Mouse (Mus musculus) thymus, postnatal 25 days (tissue): ENCODE data around the gene Apbb2.

Experiments used
- DNase-seq: peaks from one replicate; pipeline ENCODE4 v3.0.0; 2022

Apbb2 gene

GRCm38 (mm10) chr5:66618597-66618996 lies at the start of gene Apbb2:
TSS of gene Apbb2 (minus strand) at chr5:66618784.
- peak; percentile 94 for DNase-seq

GRCm38 (mm10) chr5:66654220-66654619 lies 35.6 kb upstream of the Apbb2 start:
- DNase-seq, result no peak

DNA sequence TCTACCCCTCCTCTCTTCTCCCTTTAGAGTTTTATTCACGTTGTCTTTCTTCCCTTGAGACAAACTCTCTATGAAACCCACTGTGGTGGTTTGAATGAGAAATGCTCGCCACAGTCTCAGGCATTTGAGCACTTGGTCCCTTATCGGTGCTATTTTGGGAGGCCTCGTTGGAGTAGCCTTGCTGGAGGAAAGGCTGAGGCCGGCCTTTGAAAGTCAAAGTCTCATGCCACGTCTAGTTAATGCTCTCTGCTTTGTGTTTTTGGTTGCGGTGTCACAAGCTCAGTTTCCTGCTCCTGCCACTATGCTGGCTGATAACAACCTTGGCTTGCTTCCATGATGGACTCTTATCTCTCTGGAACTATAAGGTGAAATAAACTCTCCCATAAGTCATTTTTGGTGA lies 28.9 kb upstream of the Apbb2 start:
- no peak for DNase-seq

- no peak for DNase-seq
Observed at GRCm38 (mm10) chr5:66643260-66643659, 24.7 kb upstream of the Apbb2 start.

DNA sequence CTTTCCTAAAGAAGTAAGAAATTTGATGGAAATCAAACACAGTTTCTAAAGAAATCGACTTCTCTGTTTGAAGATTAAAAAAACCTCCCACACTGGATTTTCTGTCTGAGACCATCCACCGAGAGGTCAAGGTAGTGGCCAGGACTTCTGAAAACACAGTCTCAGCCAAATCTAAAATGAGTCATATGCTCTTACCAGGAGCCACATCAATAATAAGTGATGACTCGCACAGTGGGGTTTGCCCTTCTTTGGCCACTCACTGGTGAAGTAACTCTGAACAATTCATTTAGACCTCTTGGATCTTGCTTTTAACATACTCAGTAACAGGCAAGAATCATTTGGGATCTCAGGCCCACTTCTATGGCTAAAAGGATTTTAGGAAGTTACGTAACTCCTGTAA lies 23.6 kb upstream of the Apbb2 start:
- no peak for DNase-seq

DNA sequence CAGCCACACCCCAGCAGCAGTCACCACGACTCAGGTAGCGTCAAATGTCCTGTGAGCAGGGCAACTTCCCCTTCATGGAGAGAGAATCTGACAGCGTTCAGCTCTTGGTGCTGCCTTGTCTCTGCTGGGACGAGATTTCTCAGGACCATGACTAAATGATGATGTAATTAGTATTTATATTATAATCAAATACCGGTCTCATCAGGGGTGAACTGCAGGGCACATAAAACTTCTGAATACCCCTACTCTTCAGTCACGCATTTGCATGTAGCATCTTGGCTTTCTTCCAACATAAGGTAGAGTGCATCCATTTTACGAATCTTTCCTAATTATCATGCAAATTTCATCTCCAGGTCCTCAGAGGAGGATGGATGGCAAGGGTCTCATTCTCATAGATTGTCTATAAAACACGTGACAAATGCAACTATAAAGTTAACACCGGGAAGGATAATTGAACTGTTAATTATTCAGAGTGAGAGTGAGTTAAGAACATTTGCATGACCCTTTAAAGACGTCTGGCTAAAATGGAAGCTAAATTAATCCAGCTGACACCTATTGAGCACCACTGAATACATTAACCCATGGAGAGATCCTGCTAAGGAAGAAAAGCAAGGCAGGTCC lies 17.0 kb upstream of the Apbb2 start:
- no peak for DNase-seq

DNA sequence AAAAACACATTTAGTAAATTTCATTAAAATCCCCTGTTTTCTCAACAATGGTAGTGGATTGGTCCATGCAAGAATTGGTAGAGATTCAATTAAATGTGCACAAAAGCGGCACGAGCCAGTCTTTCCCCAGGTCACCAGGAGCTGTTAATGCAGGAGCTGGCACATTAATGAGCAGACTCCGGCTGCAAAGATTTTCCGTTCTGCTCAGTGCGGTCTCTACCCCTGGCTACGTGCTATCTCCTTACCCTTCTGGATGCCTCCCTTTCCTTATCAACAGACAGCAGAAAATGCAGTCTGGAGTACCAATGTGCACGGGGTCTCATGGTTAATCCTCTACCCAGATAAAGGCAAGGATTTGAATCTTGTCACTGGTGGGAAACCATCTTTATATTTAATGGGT lies 9.2 kb upstream of the Apbb2 start:
- DNase-seq, result no peak

DNA sequence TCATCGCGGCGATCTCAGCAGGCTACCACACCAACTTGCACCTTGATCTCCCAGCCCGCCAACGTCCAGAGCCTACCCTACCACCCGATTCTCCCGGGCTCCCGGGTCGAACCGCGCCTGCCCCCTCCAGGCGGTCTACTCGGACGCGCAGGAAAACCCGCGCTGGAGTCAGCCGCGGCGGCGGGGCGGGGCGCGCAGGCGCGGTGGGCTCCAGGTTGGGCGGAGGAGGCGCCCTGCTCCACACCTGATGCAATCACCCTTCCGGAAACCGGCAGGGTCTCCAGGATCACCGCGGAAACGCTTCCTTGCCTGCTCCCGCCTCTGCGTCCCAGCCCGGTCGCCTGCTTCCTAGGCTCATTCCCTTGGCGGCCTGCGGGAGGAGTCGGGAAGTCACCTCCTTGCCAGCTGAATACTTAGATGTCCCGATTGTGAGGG lies 1.6 kb upstream of the Apbb2 start:
- DNase-seq, result peak; percentile 80

DNA sequence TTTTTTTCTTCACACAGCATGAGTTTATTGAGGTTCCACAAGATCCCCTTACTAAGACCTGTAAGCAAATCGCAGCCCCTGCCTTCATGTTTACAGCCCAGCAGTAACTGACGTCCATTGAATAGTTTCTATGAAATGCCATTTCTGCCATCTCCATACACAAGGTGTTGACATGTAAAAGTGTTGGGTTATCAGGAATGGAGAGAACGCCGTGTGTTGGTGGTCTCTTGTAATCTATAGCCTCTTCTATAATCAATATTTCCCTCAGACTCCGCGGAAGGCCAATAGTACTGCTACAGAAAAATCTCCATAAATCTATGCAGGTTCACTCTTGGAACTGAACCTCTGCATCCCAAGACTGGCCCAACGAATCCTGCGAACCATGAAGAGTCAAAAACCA lies 1.1 kb upstream of the Apbb2 start:
- DNase-seq, result no peak

GRCm38 (mm10) chr5:66619195-66619594 lies 611 bp upstream of the Apbb2 start:
- no peak for DNase-seq

GRCm38 (mm10) chr5:66617921-66618460 lies 593 bp downstream of the Apbb2 start:
- no peak for DNase-seq

- no peak for DNase-seq
Observed at GRCm38 (mm10) chr5:66614940-66615339, 3.6 kb downstream of the Apbb2 start.

DNA sequence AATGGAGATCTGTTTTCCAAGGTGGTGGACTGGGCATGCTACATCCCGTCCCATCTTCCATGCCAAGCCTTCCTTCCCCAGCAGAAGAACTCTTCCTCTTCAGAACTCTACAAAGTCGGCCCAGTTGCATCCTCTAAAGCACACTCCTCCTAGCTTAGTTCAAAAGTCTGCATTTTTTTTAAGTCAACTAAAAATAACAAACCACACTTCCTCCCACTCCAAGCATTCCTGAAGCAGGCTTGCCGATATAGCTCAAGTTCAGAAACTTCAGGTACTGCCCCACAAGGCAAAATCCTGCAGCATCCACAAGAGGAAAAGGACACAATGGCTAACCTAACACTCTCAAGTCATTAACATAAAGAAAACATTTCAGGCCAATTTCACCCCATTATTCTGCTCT lies 4.9 kb downstream of the Apbb2 start:
- DNase-seq, result no peak

- DNase-seq, result no peak
Observed at GRCm38 (mm10) chr5:66612964-66613363, 5.6 kb downstream of the Apbb2 start.

DNA sequence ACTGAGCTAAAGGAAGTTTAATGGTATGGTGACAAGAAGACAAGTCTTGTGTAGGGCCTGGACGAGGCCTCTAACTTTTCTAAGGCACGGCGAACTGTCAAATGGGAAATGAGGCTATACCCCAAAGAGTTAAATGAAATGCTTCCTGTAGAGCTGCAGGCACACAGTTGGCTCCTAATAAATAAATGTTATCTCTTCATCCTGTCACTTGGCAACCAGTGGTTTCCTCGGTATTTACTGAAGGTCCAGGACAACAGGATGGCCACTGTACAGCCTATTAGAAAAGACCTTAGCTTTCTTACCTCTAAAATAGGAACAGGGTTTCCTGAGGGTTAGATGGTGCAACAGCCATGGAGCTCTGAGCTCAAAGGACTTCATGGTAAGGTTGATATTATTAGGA lies 6.7 kb downstream of the Apbb2 start:
- DNase-seq, result no peak

GRCm38 (mm10) chr5:66611361-66611760 lies 7.2 kb downstream of the Apbb2 start:
- no peak for DNase-seq

- DNase-seq, result no peak
Observed at GRCm38 (mm10) chr5:66610270-66610669, 8.3 kb downstream of the Apbb2 start.

DNA sequence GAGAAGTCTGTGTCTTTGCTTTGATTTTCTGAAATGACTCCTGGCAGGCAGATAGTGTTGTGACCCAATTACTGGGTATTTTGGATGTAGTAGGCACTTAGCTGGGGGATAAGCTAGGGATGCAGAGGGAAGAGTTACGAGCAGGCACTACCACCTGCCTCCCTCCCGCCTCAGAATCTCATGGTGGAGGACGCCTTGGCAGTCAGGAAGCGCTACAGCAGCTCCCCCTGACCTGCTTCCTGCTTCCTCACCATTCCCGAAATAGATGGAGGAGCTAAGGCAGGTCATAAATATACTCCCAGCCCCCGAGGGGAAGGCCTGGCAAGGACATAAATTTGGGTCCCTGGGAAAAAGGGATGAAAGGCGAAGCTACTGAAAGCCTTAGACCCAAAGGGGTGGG lies 9.3 kb downstream of the Apbb2 start:
- no peak for DNase-seq

DNA sequence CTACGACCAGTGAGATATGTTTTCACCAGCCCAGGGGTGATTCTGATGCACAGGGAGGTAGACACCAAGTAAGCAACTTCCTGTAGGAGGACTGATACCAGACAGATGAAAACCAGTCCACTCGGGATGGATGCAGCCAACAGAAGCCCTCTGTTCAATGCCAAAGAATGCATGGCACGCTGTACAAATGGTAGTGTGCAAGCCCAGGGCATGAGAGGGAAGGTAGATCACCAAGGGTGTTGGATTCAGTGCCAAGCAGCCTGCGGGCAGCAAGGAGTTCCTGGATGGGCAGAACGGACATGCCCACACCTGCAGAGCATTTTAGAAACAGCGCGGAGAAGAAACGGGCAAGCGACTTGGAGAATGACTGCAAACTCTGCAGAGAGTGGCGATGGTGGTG lies 10.8 kb downstream of the Apbb2 start:
- no peak for DNase-seq

DNA sequence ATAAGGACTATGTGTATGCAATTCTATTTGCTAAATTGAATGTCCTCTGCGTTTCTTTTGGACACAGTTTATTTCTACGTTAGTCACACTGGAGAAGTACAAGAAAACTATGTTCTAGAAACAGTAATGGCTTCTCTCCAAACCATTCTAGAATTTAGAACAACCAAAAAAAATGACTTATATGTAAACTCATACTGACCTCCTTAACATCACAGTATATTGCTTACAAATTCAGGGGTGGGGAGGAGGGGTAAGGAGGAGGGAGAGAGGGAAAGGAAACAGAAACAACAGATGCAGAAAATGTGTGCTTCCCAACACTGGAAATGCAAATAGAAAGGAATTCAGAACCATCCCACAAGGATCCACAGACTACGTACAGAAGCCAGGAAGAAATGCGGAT lies 11.4 kb downstream of the Apbb2 start:
- DNase-seq, result no peak

GRCm38 (mm10) chr5:66605636-66606035 lies 12.9 kb downstream of the Apbb2 start:
- no peak for DNase-seq

DNA sequence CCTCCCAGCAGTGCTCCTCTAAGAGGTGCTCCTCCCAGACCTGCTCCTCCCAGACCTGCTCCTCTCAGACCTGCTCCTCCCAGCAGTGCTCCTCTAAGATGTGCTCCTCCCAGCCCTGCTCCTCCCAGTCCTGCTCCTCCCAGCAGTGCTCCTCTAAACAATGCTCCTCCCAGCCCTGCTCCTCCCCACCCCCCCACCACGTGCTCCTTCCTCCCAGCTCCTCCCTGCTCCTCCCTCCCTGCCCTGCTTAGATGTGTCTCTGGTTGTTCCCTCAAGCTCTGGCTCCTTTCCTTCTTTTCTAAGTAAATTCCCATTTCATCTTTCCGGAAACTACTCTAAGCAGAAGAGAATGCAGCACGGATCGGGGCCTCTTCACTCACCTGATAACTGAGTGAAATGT lies 14.2 kb downstream of the Apbb2 start:
- no peak for DNase-seq

- DNase-seq, result no peak
Observed at GRCm38 (mm10) chr5:66603746-66604145, 14.8 kb downstream of the Apbb2 start.

GRCm38 (mm10) chr5:66603223-66603622 lies 15.4 kb downstream of the Apbb2 start:
- no peak for DNase-seq

- peak; percentile 8 for DNase-seq
Observed at GRCm38 (mm10) chr5:66602287-66602820, 16.2 kb downstream of the Apbb2 start.
